Mouse (Mus musculus) embryonic stem cell, embryonic (primary cell): Measurements from ENCODE around the gene Nudt13.

Experiments used
- CTCF ChIA-PET, 4 experiments: fragments of 300-600 bp in 2 of 4; fragments of 350-600 bp in 2 of 4; sonication (Branson Sonifier 250); formaldehyde crosslinking; loops; one replicate each; lab custom pipeline; 2022; ENCODE audit warnings: inconsistent platforms in 2 of 4; lab: Charles Lee
- POLR2A ChIA-PET, 4 experiments: fragments of 300-600 bp in 2 of 4; fragments of 350-600 bp in 2 of 4; sonication (Branson Sonifier 250); formaldehyde crosslinking; loops; one replicate each; lab custom pipeline; 2022; ENCODE audit warnings: antibody characterized with exemption in 4 of 4, inconsistent platforms in 1 of 4; lab: Charles Lee

Gene Nudt13

DNA sequence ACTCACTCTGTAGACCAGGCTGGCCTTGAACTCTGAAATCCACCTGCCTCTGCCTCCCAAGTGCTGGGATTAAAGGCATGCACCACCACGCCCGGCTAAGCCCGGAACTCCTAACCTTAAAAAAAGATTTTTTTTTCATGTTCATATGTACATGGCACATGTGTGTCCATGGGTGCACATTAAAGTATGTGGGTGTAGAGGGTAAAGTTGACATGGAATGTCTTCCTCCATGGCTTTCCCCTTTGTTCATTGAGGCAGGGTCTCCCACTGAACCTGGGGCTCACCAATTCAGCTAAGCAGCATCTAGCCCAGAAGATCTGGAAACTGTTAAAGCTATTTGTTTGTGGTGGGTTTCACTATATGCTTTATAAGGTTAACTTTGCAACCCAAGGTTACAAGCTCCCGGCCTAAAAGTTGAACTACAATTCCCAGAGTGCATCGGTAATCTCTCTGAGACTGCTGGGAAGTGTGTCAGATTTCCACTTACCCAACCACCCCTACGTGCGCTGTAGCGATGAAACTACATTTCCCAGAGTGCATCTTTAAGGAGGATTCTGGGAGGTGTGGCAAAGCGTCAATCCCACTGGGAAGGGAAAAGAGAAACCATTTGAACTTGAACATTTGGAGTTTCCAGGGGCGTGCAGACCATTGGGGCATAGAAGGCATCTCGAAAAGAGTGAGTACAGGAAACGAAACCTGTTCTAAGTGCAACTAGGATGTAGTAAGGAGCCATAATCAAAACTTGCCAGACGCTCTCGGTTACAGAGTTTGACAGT, at the start of gene Nudt13:
Gene Nudt13 (plus strand): TSS at position 581 of the 776 bp plus-strand sequence.
- ChIA-PET POLR2A (interaction anchor here in 3 of 4 experiments (0.6 to 1.8 kb wide), 21 partner anchors 9 to 758 kb away, joined by 3 to 11 read pairs (median 4); partner anchors contain the start of genes Kcnk5 (in 2 of the 3), Adk (in 1 of the 3), Ap3m1 (in 1 of the 3) and Ecd (in 1 of the 3)), CTCF (interaction anchor here in 3 of 4 experiments (0.5 to 2.1 kb wide), 6 partner anchors 34 to 574 kb away, joined by 3 to 11 read pairs (median 8); no protein-coding TSS in a partner anchor)

- ChIA-PET POLR2A (interaction anchor here in 2 of 4 experiments (0.6 to 2.0 kb wide), 8 partner anchors 15 to 157 kb away, joined by 3 to 7 read pairs (median 3); partner anchors contain the start of gene Kcnk5 (in 2 of the 2)), CTCF (interaction anchor here in 2 of 4 experiments (0.6 to 2.1 kb wide), 3 partner anchors 27 to 152 kb away, joined by 3 to 4 read pairs (median 3); no protein-coding TSS in a partner anchor)
Measured at GRCm38 (mm10) chr14:20245318-20245717, 49.2 kb upstream of the Nudt13 start.

DNA sequence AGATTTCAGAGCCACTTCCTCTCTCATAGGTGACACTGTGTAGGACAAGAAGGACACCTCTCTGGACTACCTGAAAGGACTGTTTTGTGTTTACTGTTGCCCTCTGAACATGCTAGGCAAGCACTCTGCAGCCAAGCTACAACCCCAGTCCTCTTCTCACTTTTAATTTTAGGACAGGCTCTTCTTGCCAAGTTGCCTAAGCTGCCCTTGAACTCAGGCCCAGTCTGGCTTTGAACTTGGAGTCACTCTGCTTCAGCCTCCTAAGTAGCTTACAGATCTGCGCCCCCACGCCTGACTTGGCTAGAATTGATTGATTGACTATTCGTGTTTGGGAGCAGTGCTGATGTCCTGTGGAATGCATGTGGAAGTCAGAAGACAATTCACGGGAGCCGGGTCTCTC, 48.6 kb upstream of the Nudt13 start:
- POLR2A ChIA-PET = interaction anchor here in 2 of 4 experiments (0.6 to 2.0 kb wide), 6 partner anchors 16 to 157 kb away, joined by 3 to 7 read pairs (median 3); partner anchors contain the start of gene Kcnk5 (in 1 of the 2)
- CTCF ChIA-PET = interaction anchor here in 2 of 4 experiments (0.7 to 2.1 kb wide), 3 partner anchors 130 to 152 kb away, joined by 3 to 4 read pairs (median 3); no protein-coding TSS in a partner anchor

- ChIA-PET CTCF (interaction anchor here in 1 of 4 experiments (1.4 kb wide), 1 partner anchor 151 kb away, joined by 3 read pairs; no protein-coding TSS in a partner anchor), POLR2A (interaction anchor here in 2 of 4 experiments (0.9 to 1.1 kb wide), 3 partner anchors 12 to 162 kb away, joined by 3 read pairs; partner anchors contain the start of gene Kcnk5 (in 1 of the 2))
Measured at GRCm38 (mm10) chr14:20246811-20247266, 47.7 kb upstream of the Nudt13 start.

- CTCF ChIA-PET = no interaction called here
Measured at GRCm38 (mm10) chr14:20248001-20248400, 46.5 kb upstream of the Nudt13 start.

DNA sequence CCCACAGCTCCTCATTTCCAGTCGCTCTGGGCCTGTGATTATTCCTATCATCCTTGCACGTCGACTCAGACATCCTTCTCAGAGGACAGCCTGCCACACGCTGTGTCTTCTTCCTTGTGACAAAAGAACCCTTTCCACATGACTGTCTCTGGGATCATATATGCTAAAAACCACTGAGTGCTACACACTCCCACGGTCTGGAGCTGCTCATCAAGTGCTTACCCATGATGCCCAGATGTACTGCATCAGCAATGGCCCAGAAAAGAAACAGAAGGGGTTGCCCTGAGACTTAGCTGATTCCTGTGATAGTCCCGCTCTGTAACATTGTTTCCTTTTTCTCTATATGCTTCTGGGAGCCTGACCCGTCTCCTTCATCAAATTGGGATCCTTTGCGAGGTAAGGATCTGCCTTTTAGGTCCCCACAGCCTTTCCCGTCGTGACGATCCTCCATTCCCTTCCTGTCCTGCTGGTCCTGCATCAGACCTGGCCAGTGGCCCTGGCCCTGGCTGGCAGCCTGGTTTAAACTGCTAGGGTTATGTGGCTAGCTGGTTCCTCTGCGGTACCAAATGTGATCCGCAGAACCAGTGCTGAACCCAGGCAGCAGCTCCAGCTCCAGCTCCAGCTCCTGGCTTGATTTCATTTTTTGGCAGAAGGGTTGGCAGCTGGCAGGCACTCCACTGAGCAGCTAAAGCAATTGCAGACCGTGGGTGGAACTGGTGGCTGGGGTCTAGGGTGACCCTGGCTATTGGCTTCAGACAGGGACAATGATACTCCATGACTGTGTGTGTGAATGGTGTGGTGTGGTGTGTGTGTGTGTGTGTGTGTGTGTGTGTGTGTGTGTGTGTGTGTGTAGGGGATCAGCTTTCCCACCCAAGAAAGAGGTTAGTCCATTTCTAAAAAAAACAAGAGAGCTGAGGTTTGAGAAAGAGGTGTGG, 44.0 kb upstream of the Nudt13 start:
- ChIA-PET POLR2A (interaction anchor here (0.6 to 2.1 kb wide), 25 partner anchors 8 to 464 kb away, joined by 3 to 13 read pairs (median 4); partner anchors contain the start of genes Nudt13 (in 2 of the 4) and Kcnk5 (in 1 of the 4)), CTCF (interaction anchor here (0.6 to 2.1 kb wide), 10 partner anchors 8 to 137 kb away, joined by 3 to 14 read pairs (median 4); no protein-coding TSS in a partner anchor)

More at GRCm38 (mm10) chr14:20248001-20248400, 46.5 kb upstream of the Nudt13 start:
- POLR2A ChIA-PET = interaction anchor here in 2 of 4 experiments (0.6 to 1.7 kb wide), 2 partner anchors 67 to 99 kb away, joined by 3 to 4 read pairs; partner anchors contain the start of gene Kcnk5 (in 1 of the 2)

DNA sequence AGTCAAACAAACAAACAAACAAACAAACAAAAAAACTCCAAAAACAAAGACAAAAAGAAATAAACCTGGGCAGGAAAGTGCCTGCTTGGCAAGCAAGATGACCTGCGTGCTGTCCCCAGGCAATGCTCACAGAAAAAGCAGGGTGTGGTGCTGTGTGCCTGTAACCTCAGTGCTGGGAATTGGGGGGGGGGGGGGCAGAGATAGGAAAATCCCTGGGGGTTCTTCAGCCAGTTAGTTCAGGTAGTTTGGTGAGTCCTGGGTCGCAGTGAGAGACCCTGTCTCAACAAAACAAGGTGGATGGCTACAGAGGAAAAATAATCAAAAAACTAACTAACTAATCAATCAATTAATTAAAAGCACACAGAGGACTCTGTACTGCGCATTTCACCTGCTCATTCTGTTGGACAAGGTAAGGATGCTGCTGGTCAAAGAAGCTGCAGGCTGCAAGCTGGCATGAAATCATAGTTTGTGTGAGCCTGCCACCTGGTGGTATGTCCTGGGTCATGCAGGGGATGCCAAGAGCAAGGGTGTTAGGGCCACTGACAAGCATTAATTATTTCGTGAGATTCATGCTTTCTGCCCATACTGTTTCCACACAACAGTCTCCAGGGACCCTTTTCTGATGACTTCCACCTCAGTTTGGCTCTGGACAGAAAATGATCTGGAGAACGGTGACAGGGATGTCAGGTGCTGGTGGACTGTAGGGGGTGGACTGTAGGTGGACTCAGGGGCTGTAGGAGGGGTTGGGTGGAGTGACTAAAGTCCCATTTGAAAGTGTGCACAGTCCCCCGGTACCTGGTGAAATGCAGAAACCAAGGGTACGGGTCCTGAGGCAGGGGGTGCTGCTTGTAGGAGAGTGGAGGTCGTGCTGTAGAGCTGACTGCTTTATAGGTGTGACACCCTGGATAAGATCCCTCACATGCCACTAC, 36.0 kb upstream of the Nudt13 start:
- ChIA-PET POLR2A (interaction anchor here (0.5 to 2.4 kb wide), 19 partner anchors 8 to 176 kb away, joined by 3 to 19 read pairs (median 4); partner anchors contain the start of genes Kcnk16 (in 1 of the 4) and Kcnk5 (in 1 of the 4)), CTCF (interaction anchor here (0.6 to 4.7 kb wide), 34 partner anchors 8 to 386 kb away, joined by 3 to 107 read pairs (median 4); partner anchors contain the start of genes Kcnk16 (in 1 of the 4) and Kcnk5 (in 1 of the 4))

- POLR2A ChIA-PET = interaction anchor here in 1 of 4 experiments (0.6 to 1.4 kb wide), 3 partner anchors 81 to 148 kb away, joined by 3 to 4 read pairs (median 3); partner anchors contain the start of gene Kcnk5
- CTCF ChIA-PET = interaction anchor here in 3 of 4 experiments (0.6 to 2.0 kb wide), 4 partner anchors 8 to 150 kb away, joined by 3 to 10 read pairs (median 7); no protein-coding TSS in a partner anchor
Measured at GRCm38 (mm10) chr14:20262346-20262745, 32.2 kb upstream of the Nudt13 start.

- ChIA-PET CTCF (interaction anchor here in 2 of 4 experiments (0.6 to 3.4 kb wide), 3 partner anchors 10 to 258 kb away, joined by 3 to 16 read pairs (median 4); no protein-coding TSS in a partner anchor), POLR2A (interaction anchor here in 3 of 4 experiments (0.6 to 1.9 kb wide), 10 partner anchors 9 to 517 kb away, joined by 3 to 5 read pairs (median 4); partner anchors contain the start of genes Kcnk5 (in 1 of the 3) and Nid2 (in 1 of the 3))
Measured at GRCm38 (mm10) chr14:20268421-20268820, 26.1 kb upstream of the Nudt13 start.

- ChIA-PET CTCF (interaction anchor here in 2 of 4 experiments (0.5 to 3.4 kb wide), 3 partner anchors 11 to 155 kb away, joined by 3 to 16 read pairs (median 10); no protein-coding TSS in a partner anchor), POLR2A (interaction anchor here in 3 of 4 experiments (0.6 to 1.9 kb wide), 14 partner anchors 10 to 221 kb away, joined by 3 to 6 read pairs (median 3); partner anchors contain the start of gene Kcnk5 (in 1 of the 3))
Measured at GRCm38 (mm10) chr14:20269082-20269809, 25.3 kb upstream of the Nudt13 start, which contains the start of gene Kcnk16. TSS of gene Kcnk16 (minus strand) at chr14:20269199.

GRCm38 (mm10) chr14:20291391-20291790, 3.1 kb upstream of the Nudt13 start:
- CTCF ChIA-PET = interaction anchor here in 1 of 4 experiments (0.5 kb wide), 1 partner anchor 179 kb away, joined by 3 read pairs; no protein-coding TSS in a partner anchor
- POLR2A ChIA-PET = interaction anchor here in 1 of 4 experiments (0.8 kb wide), 1 partner anchor 42 kb away, joined by 3 read pairs; no protein-coding TSS in a partner anchor

DNA sequence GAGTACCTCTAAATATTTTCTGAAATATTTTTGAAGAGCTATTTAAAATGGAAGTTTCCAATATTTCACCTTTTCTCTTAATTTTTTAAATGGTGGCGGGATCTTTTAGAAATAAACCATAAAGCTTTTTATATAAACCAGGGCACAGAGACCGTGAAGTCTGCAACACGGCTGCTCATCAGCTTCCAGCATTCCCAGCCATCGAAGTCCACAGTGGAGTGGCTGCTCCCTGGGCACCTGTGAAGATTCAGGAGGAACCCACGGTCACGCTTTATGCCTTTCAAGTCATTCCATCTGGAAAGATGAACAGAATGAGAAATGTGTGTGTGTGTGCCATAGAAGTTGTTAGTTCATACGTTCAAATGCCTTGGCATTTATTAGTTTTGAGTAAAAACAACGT, 450 bp downstream of the Nudt13 start:
- ChIA-PET POLR2A (interaction anchor here in 2 of 4 experiments (0.6 to 1.8 kb wide), 15 partner anchors 9 to 757 kb away, joined by 3 to 11 read pairs (median 3); partner anchors contain the start of genes Adk (in 1 of the 2), Ap3m1 (in 1 of the 2), Ecd (in 1 of the 2) and Fam149b (in 1 of the 2)), CTCF (interaction anchor here in 3 of 4 experiments (0.5 to 1.9 kb wide), 5 partner anchors 45 to 573 kb away, joined by 3 to 10 read pairs (median 7); no protein-coding TSS in a partner anchor)

- CTCF ChIA-PET = interaction anchor here in 2 of 4 experiments (0.5 to 2.0 kb wide), 3 partner anchors 184 to 1324 kb away, joined by 4 to 6 read pairs (median 5); no protein-coding TSS in a partner anchor
- POLR2A ChIA-PET = interaction anchor here in 1 of 4 experiments (1.0 to 1.2 kb wide), 2 partner anchors 10 to 51 kb away, joined by 3 read pairs; partner anchors contain the start of genes Ecd and Fam149b
Measured at GRCm38 (mm10) chr14:20297616-20298015, 3.1 kb downstream of the Nudt13 start.

DNA sequence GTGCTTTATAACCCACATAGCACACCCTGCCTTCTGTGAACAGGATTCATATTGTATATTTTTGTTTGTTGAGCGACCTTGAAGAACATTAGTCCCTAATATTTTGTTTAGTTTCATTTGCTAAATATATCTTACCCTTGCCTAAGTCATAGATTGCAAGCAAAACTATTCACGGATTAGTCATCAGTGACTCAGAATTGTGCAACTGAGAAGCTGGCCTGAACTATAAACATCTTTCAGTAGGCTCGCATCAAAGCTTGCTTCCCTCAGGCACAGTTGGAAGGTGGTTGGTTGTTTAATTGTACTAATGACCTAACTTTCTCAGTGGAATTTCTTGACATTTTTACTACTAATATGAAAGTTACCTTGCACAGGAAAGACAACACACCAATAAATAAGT, 3.6 kb downstream of the Nudt13 start:
- POLR2A ChIA-PET = interaction anchor here in 1 of 4 experiments (1.0 to 1.1 kb wide), 2 partner anchors 10 to 50 kb away, joined by 3 to 4 read pairs; partner anchors contain the start of genes Ecd and Fam149b
- CTCF ChIA-PET = interaction anchor here in 2 of 4 experiments (1.6 to 2.0 kb wide), 2 partner anchors 184 kb away, joined by 5 to 6 read pairs; no protein-coding TSS in a partner anchor
